Mouse (Mus musculus) CH12.LX (cell line): ENCODE results near the gene Slc27a2. TPM values are rescaled to one million over a fixed set of nuclear protein-coding genes. Genes with fewer than 3 reads are reported as not detected.

Experiments
- DNase-seq: peaks from one replicate; pipeline ENCODE4 v3.0.0-alpha.2; 2013; ENCODE audit errors: extremely low read depth
- H3K27ac ChIP-seq: 2 replicates; pipeline ENCODE4 v1.5.1; 2012; ENCODE audit warnings: low read depth, mild to moderate bottlenecking, control low read depth, moderate library complexity; ENCODE audit not compliant: insufficient read depth
- H3K27me3 ChIP-seq: replicated peaks from 2 replicates; pipeline ENCODE3; 2012; ENCODE audit warnings: inconsistent platforms
- H3K36me3 ChIP-seq, 2 experiments: replicated peaks in 1 of 2; 2 replicates each; pipeline versions ENCODE3 to v1.6.1; 2012; ENCODE audit warnings: inconsistent platforms in 1 of 2, low read length in 1 of 2, mild to moderate bottlenecking in 1 of 2, mixed read lengths in 1 of 2, moderate library complexity in 1 of 2; ENCODE audit not compliant: control insufficient read depth in 1 of 2, insufficient read depth in 1 of 2
- H3K4me1 ChIP-seq, 2 experiments: 2 replicates each; pipeline ENCODE4 v1.6.1; 2012; ENCODE audit warnings: inconsistent platforms in 1 of 2, moderate library complexity in 1 of 2; ENCODE audit not compliant: insufficient read depth in 2 of 2, control insufficient read depth in 1 of 2
- H3K4me2 ChIP-seq: 2 replicates; pipeline ENCODE4 v1.6.1; 2012; ENCODE audit warnings: low read depth, mild to moderate bottlenecking, control low read depth; ENCODE audit not compliant: poor library complexity, insufficient read depth, severe bottlenecking
- H3K4me3 ChIP-seq, 3 experiments: fragments of 150-350 bp in 1 of 3; sonication (generic) in 1 of 3; replicated peaks in 1 of 3; 2 replicates each; pipeline versions ENCODE3 to v1.5.1; 2011 to 2012; ENCODE audit warnings: low read depth in 2 of 3, low read length in 2 of 3, mild to moderate bottlenecking in 2 of 3, moderate library complexity in 2 of 3, control low read depth in 1 of 3, improper control_type of control experiment in 1 of 3, inconsistent platforms in 1 of 3, mixed read lengths in 1 of 3; ENCODE audit not compliant: poor library complexity in 1 of 3
- H3K79me2 ChIP-seq: replicated peaks from 2 replicates; pipeline ENCODE4 v1.6.1; 2012; ENCODE audit warnings: mild to moderate bottlenecking, moderate library complexity; ENCODE audit not compliant: control insufficient read depth, poor library complexity, insufficient read depth, severe bottlenecking; ENCODE audit errors: extremely low read depth
- H3K9ac ChIP-seq: 2 replicates; pipeline ENCODE4 v1.6.1; 2012; ENCODE audit warnings: low read depth, mild to moderate bottlenecking, control low read depth, moderate library complexity; ENCODE audit not compliant: insufficient read depth
- H3K9me3 ChIP-seq: replicated peaks from 2 replicates; pipeline ENCODE3; 2012; ENCODE audit warnings: low read length, inconsistent platforms, mixed read lengths
- CHD1 ChIP-seq: IDR thresholded peaks from 2 replicates; pipeline ENCODE4 v1.6.1; 2012; ENCODE audit warnings: low read depth, low read length, improper control_type of control experiment, inconsistent platforms
- CTCF ChIP-seq, 2 experiments: IDR thresholded peaks in 1 of 2; conservative IDR thresholded peaks in 1 of 2; 2 replicates each; pipeline ENCODE4 v1.5.1; 2011 to 2012; ENCODE audit warnings: low read depth in 2 of 2, low read length in 2 of 2, improper control_type of control experiment in 1 of 2, inconsistent platforms in 1 of 2, mild to moderate bottlenecking in 1 of 2, moderate library complexity in 1 of 2
- E2F4 ChIP-seq: IDR thresholded peaks from 2 replicates; pipeline ENCODE4 v1.6.1; 2011; ENCODE audit warnings: low read depth, low read length, improper control_type of control experiment; ENCODE audit not compliant: insufficient replicate concordance
- EP300 ChIP-seq: IDR thresholded peaks from 2 replicates; pipeline ENCODE4 v1.6.1; 2011; ENCODE audit warnings: low read length, improper control_type of control experiment
- ETS1 ChIP-seq: conservative IDR thresholded peaks from 2 replicates; pipeline ENCODE4 v1.6.1; 2012; ENCODE audit warnings: low read depth, mild to moderate bottlenecking, inconsistent platforms, low read length, improper control_type of control experiment, moderate library complexity
- GABPA ChIP-seq: IDR thresholded peaks from 2 replicates; pipeline ENCODE4 v1.6.1; 2012; ENCODE audit warnings: low read depth, low read length, improper control_type of control experiment, inconsistent platforms; ENCODE audit not compliant: insufficient replicate concordance
- JUN ChIP-seq: IDR thresholded peaks from 2 replicates; pipeline ENCODE4 v1.6.1; 2011; ENCODE audit warnings: low read depth, mild to moderate bottlenecking, low read length, improper control_type of control experiment, moderate library complexity; ENCODE audit not compliant: insufficient read depth
- JUND ChIP-seq: conservative IDR thresholded peaks from 2 replicates; pipeline ENCODE4 v1.6.1; 2011; ENCODE audit warnings: low read depth, low read length, improper control_type of control experiment
- MAFK ChIP-seq: IDR thresholded peaks from 2 replicates; pipeline ENCODE4 v1.6.1; 2011; ENCODE audit warnings: low read length, improper control_type of control experiment; ENCODE audit not compliant: insufficient replicate concordance
- MAZ ChIP-seq: IDR thresholded peaks from 2 replicates; pipeline ENCODE4 v1.6.1; 2012; ENCODE audit warnings: low read depth, mild to moderate bottlenecking, inconsistent platforms, low read length, improper control_type of control experiment, moderate library complexity
- MYC ChIP-seq: IDR thresholded peaks from 2 replicates; pipeline ENCODE4 v1.6.1; 2011; ENCODE audit warnings: low read depth, mild to moderate bottlenecking, improper control_type of control experiment, low read length
- NRF1 ChIP-seq: IDR thresholded peaks from 2 replicates; pipeline ENCODE4 v1.6.1; 2014; ENCODE audit warnings: low read depth, mild to moderate bottlenecking, inconsistent platforms, low read length, improper control_type of control experiment, moderate library complexity
- PAX5 ChIP-seq: IDR thresholded peaks from 2 replicates; pipeline ENCODE4 v1.6.1; 2012; ENCODE audit warnings: low read length, inconsistent platforms, mixed read lengths
- POLR2AphosphoS2 ChIP-seq: IDR thresholded peaks from 2 replicates; pipeline ENCODE4 v1.6.1; 2011; ENCODE audit warnings: low read depth, low read length, improper control_type of control experiment
- RAD21 ChIP-seq: IDR thresholded peaks from 2 replicates; pipeline ENCODE4 v1.6.1; 2011; ENCODE audit warnings: low read depth, mild to moderate bottlenecking, low read length, improper control_type of control experiment, moderate library complexity
- SMC3 ChIP-seq: IDR thresholded peaks from 2 replicates; pipeline ENCODE4 v1.6.1; 2011; ENCODE audit warnings: low read depth, low read length, improper control_type of control experiment
- TBP ChIP-seq: conservative IDR thresholded peaks from 2 replicates; pipeline ENCODE4 v1.6.1; 2011; ENCODE audit warnings: low read depth, low read length, improper control_type of control experiment
- TCF12 ChIP-seq: IDR thresholded peaks from 2 replicates; pipeline ENCODE4 v1.6.1; 2014; ENCODE audit warnings: low read depth, mild to moderate bottlenecking, inconsistent platforms, low read length, improper control_type of control experiment
- UBTF ChIP-seq: IDR thresholded peaks from 2 replicates; pipeline ENCODE4 v1.6.1; 2012; ENCODE audit warnings: low read depth, mild to moderate bottlenecking, inconsistent platforms, low read length, improper control_type of control experiment, moderate library complexity
- USF2 ChIP-seq: conservative IDR thresholded peaks from 2 replicates; pipeline ENCODE4 v1.6.1; 2011; ENCODE audit warnings: low read depth, low read length, improper control_type of control experiment
- ZC3H11A ChIP-seq: IDR thresholded peaks from 2 replicates; pipeline ENCODE4 v1.6.1; 2012; ENCODE audit warnings: low read depth, mild to moderate bottlenecking, inconsistent platforms, low read length, improper control_type of control experiment
- ZMIZ1 ChIP-seq: IDR thresholded peaks from 2 replicates; pipeline ENCODE4 v1.6.1; 2012; ENCODE audit warnings: low read depth, mild to moderate bottlenecking, inconsistent platforms, low read length, improper control_type of control experiment
- ZNF384 ChIP-seq: IDR thresholded peaks from 2 replicates; pipeline ENCODE4 v1.6.1; 2012; ENCODE audit warnings: low read depth, low read length, improper control_type of control experiment, inconsistent platforms
- dilution Hi-C: fragments of 300-500 bp; cut with MboI; formaldehyde crosslinking; loops from 2 replicates; pipeline ENCODE4 v1.14.3; 2020; ENCODE audit warnings: low sequenced_read_pairs; ENCODE audit not compliant: extremely low pct_unique_long_range_greater_than_20kb, extremely low pct_ligation_motif_present
- in situ Hi-C: fragments of 300-500 bp; cut with MboI; formaldehyde crosslinking; loops from 3 replicates; pipeline ENCODE4 v1.14.3; 2019; ENCODE audit warnings: low sequenced_read_pairs, low pct_ligation_motif_present, low pct_unique_long_range_greater_than_20kb, mixed read lengths
- polyA plus RNA-seq: library from polyadenylated mRNA; unstranded; fragments of >175 nt; gene quantifications from 2 replicates; pipeline ENCODE4 v1.2.1, GENCODE M21; 2012; ENCODE audit warnings: low read depth; ENCODE audit not compliant: insufficient read length
- total RNA-seq, 2 experiments: library from RNA; depleted of rRNA; stranded (reverse); fragments of 300-350 nt in 1 of 2; fragments of >200 nt in 1 of 2; gene quantifications; 2 replicates each; pipeline ENCODE4 v1.2.3; 2012 to 2014

Gene Slc27a2
- total and polyA plus RNA-seq, 3 experiments = not detected

GRCm38 (mm10) chr2:126628455-126628995, 76.3 kb downstream of the Slc27a2 start:
- DNase-seq = no peak
- in situ Hi-C loops = no loop called here
- no peak overlapping the region for H3K4me2 ChIP-seq
- H3K4me1 ChIP-seq = no peaks in the 10 kb centered on the region
- H3K27ac ChIP-seq = no peak overlapping the region
- TF ChIP-seq POLR2AphosphoS2 = no peak
- TF ChIP-seq, all 38 proteins: peak for 0
- Histone ChIP-seq H3K9me3 (peaks cover 4% of the 10 kb centered on the region), H3K9ac (no peak overlapping the region), H3K79me2 (no peaks in the 10 kb centered on the region), H3K27me3 (no peaks in the 10 kb centered on the region), H3K4me3 (no peak overlapping the region), H3K36me3 (peaks cover 14 to 63% of the 10 kb centered on the region in 2 experiments)
- dilution Hi-C loops = no loop called here

- Histone ChIP-seq H3K36me3 (peaks cover 20 to 70% of the 10 kb centered on the region in 2 experiments), H3K27ac (no peak overlapping the region), H3K9me3 (no peaks in the 10 kb centered on the region), H3K27me3 (no peaks in the 10 kb centered on the region), H3K9ac (no peak overlapping the region), H3K79me2 (no peaks in the 10 kb centered on the region), H3K4me1 (peaks cover 6 to 24% of the 10 kb centered on the region in 2 experiments), H3K4me2 (no peak overlapping the region), H3K4me3 (no peak overlapping the region)
- TF ChIP-seq TBP (no peak), NRF1 (no peak), TCF12 (no peak), GABPA (no peak)
- in situ Hi-C loops = no loop called here
- dilution Hi-C loops = no loop called here
- DNase-seq = no peak
Measured at GRCm38 (mm10) chr2:126633165-126633564, 81.0 kb downstream of the Slc27a2 start.

- Histone ChIP-seq H3K4me3 (no peak overlapping the region), H3K4me2 (no peak overlapping the region), H3K79me2 (no peaks in the 10 kb centered on the region), H3K36me3 (peaks cover 28 to 68% of the 10 kb centered on the region in 2 experiments), H3K9me3 (peaks cover 10% of the 10 kb centered on the region), H3K27ac (peak overlapping the region; percentile 42), H3K4me1 (peaks cover 6 to 24% of the 10 kb centered on the region in 2 experiments), H3K27me3 (no peaks in the 10 kb centered on the region), H3K9ac (no peak overlapping the region; the same call in 1 of the 2 replicates)
- DNase-seq = peak; percentile 87
- dilution Hi-C loops (no loop called here), in situ Hi-C loops (no loop called here)
- TF ChIP-seq ZMIZ1 (no peak), CTCF (conservative IDR thresholded peaks at IDR 0.05 in 1 of 2, IDR thresholded peaks at IDR 0.05 in 1 of 2; ENCODE audit: low read depth in 2 of 2, low read length in 2 of 2) (no peak), MAZ (peak; percentile 91), E2F4 (0 out of 2 replicates have a peak, but pooled peaks have one; percentile 37), SMC3 (no peak), ETS1 (peak; percentile 94), JUND (peak; percentile 74), TCF12 (0 out of 2 replicates have a peak, but pooled peaks have one; percentile 39), ZNF384 (no peak), ZC3H11A (no peak), UBTF (no peak), MYC (peak; percentile 74), RAD21 (no peak), CHD1 (no peak), EP300 (peak; percentile 70), PAX5 (no peak), USF2 (no peak), TBP (0 out of 2 replicates have a peak, but pooled peaks have one; percentile 32), JUN (peak; percentile 83), MAFK (no peak)
Measured at GRCm38 (mm10) chr2:126635939-126636823, 84.0 kb downstream of the Slc27a2 start.
